Mouse (Mus musculus) heart, adult 18-20 months (tissue): ENCODE data around the gene Zbtb9. TPM values are rescaled to one million over a fixed set of nuclear protein-coding genes. Genes with fewer than 3 reads are reported as not detected.
A peak's percentile ranks its signal among the peaks of the same experiment; 100 is the strongest.

Experiments
- DNase-seq, 2 experiments: peaks; one replicate each; pipeline ENCODE4 v3.0.0; 2021 to 2022; ENCODE audit warnings: mixed read lengths in 1 of 2
- total RNA-seq, 2 experiments: library from RNA; stranded (reverse); gene quantifications; 2 replicates each; pipeline ENCODE4 v1.2.3; 2021

Gene Zbtb9
- total RNA-seq, 2 experiments from 2014 or later = 2.6 to 3.7 TPM

DNA sequence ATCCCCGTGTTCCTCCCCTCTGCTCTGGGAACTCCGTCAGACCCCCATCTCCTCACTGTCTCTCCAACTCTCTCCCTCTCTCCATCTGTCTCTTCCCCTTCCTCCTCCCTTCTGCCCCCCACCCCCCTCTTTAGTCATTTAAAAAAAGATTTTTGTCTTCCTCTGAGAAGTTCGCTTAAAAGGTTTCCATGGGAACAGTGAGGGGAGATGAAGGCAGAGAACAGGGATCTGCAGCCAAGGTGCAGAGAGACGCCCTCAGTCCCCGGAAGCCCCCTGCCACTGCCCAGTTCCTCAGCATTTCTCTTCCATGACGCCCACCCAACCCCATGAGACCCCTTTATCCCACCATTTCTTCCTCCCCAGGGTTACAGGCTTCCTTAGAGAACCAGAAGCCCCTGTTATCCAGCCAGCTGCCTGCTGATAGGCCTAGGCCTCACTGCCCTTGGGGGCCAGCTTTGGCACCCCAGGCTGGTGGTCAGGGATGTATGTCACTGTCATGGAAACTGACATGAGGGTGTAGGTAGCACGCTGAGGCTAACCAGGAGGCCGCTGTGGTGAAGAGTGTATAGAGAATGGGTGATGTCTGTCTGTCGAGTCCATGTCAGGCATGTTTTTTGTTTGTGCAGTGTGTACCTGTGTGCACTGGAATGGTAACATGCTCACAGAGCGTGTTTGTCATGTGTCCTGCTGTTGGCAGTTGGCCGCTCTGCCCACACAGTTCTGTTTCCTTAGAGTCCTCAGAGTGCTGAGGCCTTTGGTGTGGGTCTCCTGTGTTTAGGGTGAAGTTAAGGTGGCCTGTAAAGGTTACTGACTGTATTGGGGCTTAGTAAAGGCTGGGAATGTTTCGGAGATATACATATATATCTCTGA is 25.5 kb upstream of the Zbtb9 start:
- DNase-seq = no peak

- DNase-seq = peak; percentile 54 to 67
Observed at GRCm38 (mm10) chr17:26948316-26949050, 24.5 kb upstream of the Zbtb9 start.

- peak in 1 of 2 experiments; percentile 34 for DNase-seq
Observed at GRCm38 (mm10) chr17:26949051-26949577, 23.9 kb upstream of the Zbtb9 start.

- DNase-seq = no peak
Observed at GRCm38 (mm10) chr17:26949866-26950265, 23.1 kb upstream of the Zbtb9 start.

- DNase-seq = no peak
Observed at GRCm38 (mm10) chr17:26950560-26951288, 22.2 kb upstream of the Zbtb9 start.

GRCm38 (mm10) chr17:26951406-26951805 is 21.6 kb upstream of the Zbtb9 start:
- peak; percentile 63 to 71 for DNase-seq

GRCm38 (mm10) chr17:26951952-26952877 is 20.8 kb upstream of the Zbtb9 start:
- no peak for DNase-seq

- DNase-seq = no peak
Observed at GRCm38 (mm10) chr17:26953201-26953600, 19.8 kb upstream of the Zbtb9 start.

DNA sequence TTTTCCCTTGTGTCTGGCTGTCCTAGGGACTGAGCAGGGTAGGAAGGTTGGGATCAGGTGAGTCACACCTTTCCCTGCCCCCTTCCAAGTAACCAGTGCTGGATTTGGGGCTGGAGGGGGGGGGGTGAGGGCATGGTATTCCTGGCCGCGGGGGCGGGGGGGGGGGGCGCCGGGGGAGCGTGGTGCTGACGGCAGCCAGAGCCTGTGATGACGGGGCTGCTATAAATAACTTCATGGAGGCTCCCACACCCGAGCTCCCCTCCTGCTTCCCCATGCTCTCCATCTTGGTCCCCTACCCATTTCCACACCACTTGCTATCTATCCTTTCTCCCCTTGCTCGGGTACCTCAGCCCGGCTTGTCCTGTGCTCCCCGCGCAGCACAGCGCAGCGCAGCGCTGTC is 19.2 kb upstream of the Zbtb9 start:
- DNase-seq = peak in 1 of 2 experiments; percentile 33

DNA sequence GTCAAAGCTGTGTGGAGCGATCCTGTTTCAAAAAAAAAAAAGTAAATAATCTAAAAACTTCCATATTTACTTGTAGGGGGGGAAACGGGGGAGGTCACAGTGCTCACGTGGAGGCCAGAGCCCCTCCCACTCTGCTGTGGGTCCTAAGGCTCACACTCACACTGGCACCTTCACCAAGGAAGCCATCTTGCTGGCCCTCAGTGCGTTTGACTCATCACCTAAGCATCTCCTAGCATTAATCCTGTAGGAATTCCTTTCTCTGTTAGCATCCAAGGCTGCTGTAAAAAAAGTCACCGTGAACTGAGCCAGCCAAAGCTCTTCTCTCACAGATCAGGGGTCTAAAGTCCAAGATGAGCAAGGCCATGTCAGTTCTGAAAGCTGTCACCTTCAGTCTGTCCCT is 16.7 kb upstream of the Zbtb9 start:
- DNase-seq = no peak

- DNase-seq = no peak
Observed at GRCm38 (mm10) chr17:26956895-26957294, 16.1 kb upstream of the Zbtb9 start.

- no peak for DNase-seq
Observed at GRCm38 (mm10) chr17:26957872-26958271, 15.1 kb upstream of the Zbtb9 start.

- no peak for DNase-seq
Observed at GRCm38 (mm10) chr17:26958880-26959279, 14.1 kb upstream of the Zbtb9 start.

DNA sequence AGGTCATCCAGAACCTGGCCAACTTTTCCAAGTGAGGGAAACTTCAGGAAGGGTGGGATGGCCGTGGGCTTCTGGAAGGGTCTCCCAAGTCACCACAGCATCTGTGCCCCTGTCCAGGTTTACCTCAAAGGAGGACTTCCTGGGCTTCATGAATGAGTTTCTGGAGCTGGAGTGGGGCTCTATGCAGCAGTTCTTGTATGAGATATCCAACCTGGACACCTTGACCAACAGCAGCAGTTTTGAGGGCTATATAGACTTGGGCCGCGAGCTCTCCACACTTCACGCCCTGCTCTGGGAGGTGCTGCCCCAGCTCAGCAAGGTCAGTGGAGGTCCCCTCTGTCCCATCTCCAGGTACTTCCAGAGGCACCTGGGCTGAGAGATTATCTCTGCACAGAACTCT is 13.2 kb upstream of the Zbtb9 start:
- no peak for DNase-seq

DNA sequence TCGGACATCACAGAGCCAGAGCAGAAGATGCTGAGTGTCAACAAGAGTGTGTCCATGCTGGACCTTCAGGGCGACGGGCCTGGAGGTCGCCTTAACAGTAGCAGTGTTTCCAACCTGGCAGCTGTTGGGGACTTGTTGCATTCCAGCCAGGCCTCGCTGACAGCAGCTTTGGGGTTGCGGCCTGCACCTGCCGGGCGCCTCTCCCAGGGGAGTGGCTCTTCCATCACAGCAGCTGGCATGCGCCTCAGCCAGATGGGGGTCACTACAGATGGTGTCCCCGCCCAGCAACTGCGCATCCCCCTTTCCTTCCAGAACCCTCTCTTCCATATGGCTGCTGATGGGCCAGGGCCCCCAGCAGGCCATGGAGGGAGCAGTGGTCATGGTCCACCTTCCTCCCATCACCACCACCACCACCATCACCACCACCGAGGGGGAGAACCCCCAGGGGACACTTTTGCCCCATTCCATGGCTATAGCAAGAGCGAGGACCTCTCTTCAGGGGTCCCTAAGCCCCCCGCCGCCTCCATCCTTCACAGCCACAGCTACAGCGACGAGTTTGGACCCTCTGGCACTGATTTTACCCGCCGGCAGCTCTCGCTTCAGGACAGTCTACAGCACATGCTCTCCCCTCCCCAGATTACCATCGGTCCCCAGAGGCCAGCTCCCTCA is 11.3 kb upstream of the Zbtb9 start:
- no peak for DNase-seq

- no peak for DNase-seq
Observed at GRCm38 (mm10) chr17:26966993-26967392, 6.0 kb upstream of the Zbtb9 start.

DNA sequence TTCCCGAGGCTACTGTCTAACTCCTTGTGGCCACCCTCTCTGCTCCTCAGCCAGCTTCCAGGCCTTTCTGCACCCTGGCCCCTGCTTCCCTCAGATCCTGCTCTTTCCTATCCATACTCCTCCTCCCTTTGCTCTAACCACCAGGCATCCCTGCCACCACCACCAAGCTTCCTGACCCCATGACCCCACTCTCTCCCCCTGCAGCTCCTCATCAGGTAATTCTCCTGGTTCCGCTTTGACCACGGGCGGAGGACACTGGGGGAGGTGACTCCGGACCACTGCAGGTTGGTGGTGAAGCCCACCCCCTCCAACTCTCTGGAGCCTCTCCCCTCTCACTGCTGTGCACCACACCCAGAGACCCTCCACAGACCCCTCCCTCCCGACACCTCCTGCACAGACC is 5.5 kb upstream of the Zbtb9 start:
- DNase-seq = no peak

- no peak for DNase-seq
Observed at GRCm38 (mm10) chr17:26968200-26968611, 4.8 kb upstream of the Zbtb9 start.

GRCm38 (mm10) chr17:26969257-26969656 is 3.7 kb upstream of the Zbtb9 start:
- DNase-seq = no peak

GRCm38 (mm10) chr17:26970221-26970620 is 2.7 kb upstream of the Zbtb9 start:
- DNase-seq = no peak
